Mouse (Mus musculus): ENCODE measurements around the gene Smpd3. TPM values are rescaled to one million over a fixed set of nuclear protein-coding genes. Genes with fewer than 3 reads are reported as not detected.

The Smpd3 gene
- total and polyA plus RNA-seq, 2 experiments: 0.71 to 1.8 TPM

DNA sequence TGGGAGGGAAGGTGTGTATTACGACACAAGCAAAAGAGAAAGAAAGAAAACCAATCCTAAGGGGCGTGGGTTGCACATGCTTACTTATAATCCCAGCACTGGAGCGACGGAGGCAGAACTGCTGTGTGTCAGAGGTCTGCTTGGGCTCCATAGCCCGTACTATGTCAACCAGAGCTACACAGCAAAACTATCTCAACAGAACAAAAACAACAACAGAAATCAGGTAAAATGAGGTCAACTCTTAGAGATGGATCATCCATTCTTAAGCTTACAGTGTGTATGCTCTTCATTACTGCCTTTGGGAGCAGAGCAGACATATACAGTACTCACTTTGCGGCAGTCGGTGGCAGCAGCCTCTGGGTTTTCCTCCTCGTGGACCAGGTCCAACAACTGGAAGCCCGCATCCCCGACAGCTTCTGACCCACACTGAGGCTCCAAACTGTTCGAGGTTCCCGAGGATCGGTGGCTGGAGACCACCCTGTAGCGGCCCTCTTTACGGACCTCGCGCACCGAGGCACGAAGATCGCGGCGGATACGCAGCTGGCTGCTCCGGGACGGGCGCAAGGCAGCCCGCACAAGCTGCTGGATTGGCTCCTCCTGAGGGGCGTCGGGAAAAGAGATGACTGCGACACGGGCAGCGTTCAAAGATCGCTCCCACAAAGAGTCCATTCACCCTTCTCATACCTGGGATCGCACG, 127.6 kb downstream of the Smpd3 start:
- peaks cover 20% of the 10 kb centered on the region for H3K36me3 ChIP-seq (ENCODE audit: control insufficient read depth, insufficient read depth, low read length)
- peak; percentile 66 for DNase-seq (ENCODE audit: extremely low read depth, low read depth, low spot score)
- peak overlapping the region; percentile 82 for H3K27ac ChIP-seq (replicated peaks; ENCODE audit: insufficient read depth, low read depth, low read length)
- no peaks in the 10 kb centered on the region for H3K27me3 ChIP-seq (ENCODE audit: control insufficient read depth, insufficient read depth, low read length)
- peak overlapping the region; percentile 88 for H3K9ac ChIP-seq (ENCODE audit: low read depth, low read length)
- WGBS: under 1% methylated on average over 35 of the region's 35 CpGs
- H3K4me3 ChIP-seq (ENCODE audit: insufficient read depth, low read depth, low read length): peak overlapping the region; percentile 73
- no peaks in the 10 kb centered on the region; the same call in 1 of the 2 replicates for H3K79me2 ChIP-seq (ENCODE audit: control insufficient read depth, insufficient read depth, low read length)
- H3K4me1 ChIP-seq (ENCODE audit: control insufficient read depth, insufficient read depth, low read length): peaks cover 2% of the 10 kb centered on the region; the same call in 1 of the 2 replicates
- TF ChIP-seq CTCF (IDR thresholded peaks at IDR 0.05; ENCODE audit: low read depth, low read length) (no peak), POLR2A (IDR thresholded peaks at IDR 0.05; ENCODE audit: extremely low read depth, insufficient read depth, low read length) (no peak)

Other genes with a start within 250 kb of the Smpd3 start
- gene Esrp2, start 201.0 kb downstream of the Smpd3 start, total RNA-seq (2014; rRNA removed): 43.6 and 50.5 TPM in 2 replicates
- gene Esrp2, start 201.0 kb downstream of the Smpd3 start, polyA plus RNA-seq (2012; rRNA removed): 76.8 and 86.2 TPM in 2 replicates
- gene Pla2g15, start 187.6 kb downstream of the Smpd3 start, total RNA-seq (2014; rRNA removed): 11.3 and 12.5 TPM in 2 replicates
- 8.7 and 10.6 TPM in 2 replicates for gene Pla2g15, start 187.6 kb downstream of the Smpd3 start, polyA plus RNA-seq (2012; rRNA removed)
- gene Slc7a6, start 169.1 kb downstream of the Smpd3 start, total RNA-seq (2014; rRNA removed): 0.09 and 0.27 TPM in 2 replicates
- gene Slc7a6, start 169.1 kb downstream of the Smpd3 start, polyA plus RNA-seq (2012; rRNA removed): 0.21 and 0.91 TPM in 2 replicates
- gene Slc7a6os, start 127.1 kb downstream of the Smpd3 start, total RNA-seq (2014; rRNA removed): 21.9 and 23.0 TPM in 2 replicates
- 8.3 and 11.0 TPM in 2 replicates for gene Slc7a6os, start 127.1 kb downstream of the Smpd3 start, polyA plus RNA-seq (2012; rRNA removed)
- 9.7 and 9.9 TPM in 2 replicates for gene Prmt7, start 127.1 kb downstream of the Smpd3 start, total RNA-seq (2014; rRNA removed)
- 8.8 and 12.0 TPM in 2 replicates for gene Prmt7, start 127.1 kb downstream of the Smpd3 start, polyA plus RNA-seq (2012; rRNA removed)
- gene Zfp90, start 77.3 kb upstream of the Smpd3 start, total RNA-seq (2014; rRNA removed): 1.5 and 1.8 TPM in 2 replicates
- 0.29 and 0.49 TPM in 2 replicates for gene Zfp90, start 77.3 kb upstream of the Smpd3 start, polyA plus RNA-seq (2012; rRNA removed)
- not detected in 2 replicates for gene 6030452D12Rik, start 162.5 kb upstream of the Smpd3 start, total RNA-seq (2014; rRNA removed)
- not detected in 2 replicates for gene 6030452D12Rik, start 162.5 kb upstream of the Smpd3 start, polyA plus RNA-seq (2012; rRNA removed)
- 0.09 and 0.13 TPM in 2 replicates for gene Cdh3, start 172.9 kb upstream of the Smpd3 start, total RNA-seq (2014; rRNA removed)
- 0.16 and 0.30 TPM in 2 replicates for gene Cdh3, start 172.9 kb upstream of the Smpd3 start, polyA plus RNA-seq (2012; rRNA removed)
- gene Gm10073, start 235.5 kb upstream of the Smpd3 start, total RNA-seq (2014; rRNA removed): 11.3 and 12.4 TPM in 2 replicates
- gene Gm10073, start 235.5 kb upstream of the Smpd3 start, polyA plus RNA-seq (2012; rRNA removed): 64.6 and 78.5 TPM in 2 replicates

Data from liver, adult 2 months (tissue).